Mouse (Mus musculus): Measurements from ENCODE around the gene Nav2. TPM values are rescaled to one million over a fixed set of nuclear protein-coding genes. Genes with fewer than 3 reads are reported as not detected.

Nav2 gene
- polyA plus RNA-seq, 1 experiment from 2014 or later: 26.2 TPM

DNA sequence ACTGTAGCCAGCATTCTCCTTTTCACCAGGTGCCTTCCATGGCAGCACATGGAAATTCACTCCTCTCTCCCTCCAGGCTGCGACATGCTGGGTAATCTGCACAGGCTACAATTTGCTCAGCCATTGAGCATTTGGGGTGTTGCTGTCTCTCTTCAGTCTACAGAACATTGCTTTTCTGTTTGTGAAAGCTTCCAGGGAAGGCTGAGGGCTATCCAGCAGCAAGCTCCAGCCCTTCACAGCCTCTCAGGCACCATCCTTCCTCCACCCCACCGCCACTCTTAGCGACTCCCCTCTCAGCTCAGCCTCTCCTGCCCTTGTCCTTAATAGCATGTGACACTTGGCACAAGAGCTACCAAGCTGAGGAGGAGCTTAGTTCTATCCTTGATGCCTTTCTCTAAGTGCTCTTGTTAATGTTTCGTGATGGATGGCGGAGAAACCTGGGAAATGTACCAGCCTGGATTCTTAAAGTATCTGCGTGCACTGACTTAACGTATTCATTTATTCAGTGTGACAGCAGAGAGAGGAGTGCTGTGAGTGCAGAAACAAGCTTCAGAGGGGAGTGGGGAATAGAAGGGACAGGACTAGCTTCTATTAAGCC is 282.7 kb downstream of the Nav2 start:
- peak overlapping the region; percentile 22 for H3K4me2 ChIP-seq
- H3K27me3 ChIP-seq (replicated peaks): no peaks in the 10 kb centered on the region
- no peaks in the 10 kb centered on the region for H3K36me3 ChIP-seq (replicated peaks)
- H3K27ac ChIP-seq: peak overlapping the region; percentile 84
- peaks cover 28% of the 10 kb centered on the region for H3K4me1 ChIP-seq
- 0 out of 2 replicates have a peak overlapping the region, but pooled peaks have one; percentile 3 for H3K9ac ChIP-seq
- WGBS: 19% methylated on average over 7 of the region's 7 CpGs
- H3K4me3 ChIP-seq: no peak overlapping the region
- no peaks in the 10 kb centered on the region for H3K9me3 ChIP-seq
- ATAC-seq (replicated peaks): peak; percentile 82

- WGBS: 79% methylated on average over 2 of the region's 2 CpGs
- Histone ChIP-seq H3K9me3 (no peaks in the 10 kb centered on the region), H3K9ac (no peak overlapping the region), H3K36me3 (replicated peaks) (no peaks in the 10 kb centered on the region), H3K4me3 (no peak overlapping the region), H3K27ac (peak overlapping the region; percentile 84), H3K27me3 (replicated peaks) (no peaks in the 10 kb centered on the region), H3K4me2 (no peak overlapping the region), H3K4me1 (peaks cover 28% of the 10 kb centered on the region)
- ATAC-seq (replicated peaks): no peak
Measured at GRCm38 (mm10) chr7:49192061-49192695, 283.7 kb downstream of the Nav2 start.

DNA sequence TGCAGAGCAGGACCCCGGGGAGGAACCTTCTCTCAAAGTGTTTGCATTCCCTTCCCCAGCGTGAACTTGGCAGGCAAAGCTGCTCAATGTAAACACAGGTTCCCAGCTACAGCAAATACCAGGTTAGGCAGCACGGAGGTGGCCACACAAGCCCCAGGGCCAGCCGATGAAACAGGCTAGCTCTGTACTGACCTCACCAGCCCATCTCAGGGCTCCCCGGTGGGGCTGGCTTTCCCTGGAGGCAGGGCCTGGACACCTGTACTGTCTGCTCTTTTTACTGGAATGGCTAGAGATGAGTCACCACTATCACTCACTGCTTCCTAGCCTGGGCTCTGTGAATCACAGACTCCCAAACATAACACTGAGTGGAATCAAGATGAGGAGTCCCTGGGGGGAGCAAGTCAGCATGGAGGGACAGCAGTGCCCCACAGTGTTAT is 287.2 kb downstream of the Nav2 start:
- Histone ChIP-seq H3K4me3 (no peak overlapping the region), H3K27ac (no peak overlapping the region), H3K4me1 (peaks cover 19% of the 10 kb centered on the region), H3K9ac (no peak overlapping the region), H3K9me3 (no peaks in the 10 kb centered on the region), H3K4me2 (no peak overlapping the region), H3K36me3 (replicated peaks) (no peaks in the 10 kb centered on the region), H3K27me3 (replicated peaks) (no peaks in the 10 kb centered on the region)
- no peak for ATAC-seq (replicated peaks)
- 66% methylated on average over 5 of the region's 5 CpGs for WGBS

DNA sequence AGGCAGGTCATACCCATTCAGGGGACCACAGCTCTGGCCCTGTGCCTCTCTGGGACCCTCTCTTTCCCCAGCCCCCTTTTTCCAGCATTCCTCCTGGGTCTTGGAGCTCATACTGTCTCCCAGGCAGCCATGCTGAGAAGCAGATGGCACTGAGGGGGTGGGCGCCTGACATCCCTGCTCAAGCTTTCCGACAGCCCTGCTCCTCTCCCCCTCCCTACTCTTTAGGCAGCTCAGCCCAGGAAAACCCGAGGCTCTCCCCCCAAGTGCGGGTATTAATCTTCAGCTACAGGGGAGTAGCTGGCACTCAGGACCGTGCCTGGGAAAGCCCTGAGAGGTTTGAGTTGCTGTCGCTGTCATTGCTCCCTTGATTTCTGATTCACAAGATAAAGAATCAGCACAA is 290.9 kb downstream of the Nav2 start:
- Histone ChIP-seq H3K9ac (no peak overlapping the region), H3K4me2 (no peak overlapping the region), H3K27me3 (replicated peaks) (no peaks in the 10 kb centered on the region), H3K4me1 (peaks cover 13% of the 10 kb centered on the region), H3K4me3 (no peak overlapping the region), H3K36me3 (replicated peaks) (no peaks in the 10 kb centered on the region), H3K27ac (no peak overlapping the region), H3K9me3 (no peaks in the 10 kb centered on the region)
- WGBS: 27% methylated on average over 6 of the region's 6 CpGs
- no peak; the same call in 1 of the 2 replicates for ATAC-seq (replicated peaks)

- Histone ChIP-seq H3K9ac (no peak overlapping the region), H3K9me3 (no peaks in the 10 kb centered on the region), H3K4me2 (no peak overlapping the region), H3K4me3 (no peak overlapping the region), H3K27ac (no peak overlapping the region), H3K36me3 (replicated peaks) (no peaks in the 10 kb centered on the region), H3K4me1 (peaks cover 13% of the 10 kb centered on the region), H3K27me3 (replicated peaks) (no peaks in the 10 kb centered on the region)
- no peak for ATAC-seq (replicated peaks)
- WGBS: 91% methylated on average over 6 of the region's 6 CpGs
Measured at GRCm38 (mm10) chr7:49200270-49200669, 291.8 kb downstream of the Nav2 start.

DNA sequence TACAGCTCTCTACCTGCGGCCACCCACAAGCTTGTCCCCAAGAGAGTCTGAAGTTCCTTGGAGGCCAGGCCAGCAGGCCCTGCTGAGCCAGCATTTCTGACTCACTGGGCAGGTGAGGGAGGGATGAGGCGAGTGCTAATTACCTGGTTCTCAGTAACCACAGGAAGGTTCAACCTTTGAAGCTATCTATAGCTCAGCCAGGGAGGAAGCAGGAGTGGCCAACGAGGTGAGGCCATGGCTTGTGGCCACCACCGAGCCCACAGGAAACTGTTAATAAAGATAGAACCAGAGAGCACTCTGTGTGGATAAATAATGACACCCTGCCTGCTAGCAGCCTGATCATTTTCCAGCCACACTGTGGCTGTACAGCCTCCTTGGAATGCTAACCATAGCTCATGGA is 294.5 kb downstream of the Nav2 start:
- no peak for ATAC-seq (replicated peaks)
- no peaks in the 10 kb centered on the region for H3K36me3 ChIP-seq (replicated peaks)
- H3K4me2 ChIP-seq: no peak overlapping the region
- WGBS: 67% methylated on average over 4 of the region's 4 CpGs
- no peak overlapping the region for H3K27ac ChIP-seq
- no peak overlapping the region for H3K4me3 ChIP-seq
- H3K9me3 ChIP-seq: no peaks in the 10 kb centered on the region
- H3K9ac ChIP-seq: no peak overlapping the region
- peaks cover 13% of the 10 kb centered on the region for H3K4me1 ChIP-seq
- H3K27me3 ChIP-seq (replicated peaks): no peaks in the 10 kb centered on the region

DNA sequence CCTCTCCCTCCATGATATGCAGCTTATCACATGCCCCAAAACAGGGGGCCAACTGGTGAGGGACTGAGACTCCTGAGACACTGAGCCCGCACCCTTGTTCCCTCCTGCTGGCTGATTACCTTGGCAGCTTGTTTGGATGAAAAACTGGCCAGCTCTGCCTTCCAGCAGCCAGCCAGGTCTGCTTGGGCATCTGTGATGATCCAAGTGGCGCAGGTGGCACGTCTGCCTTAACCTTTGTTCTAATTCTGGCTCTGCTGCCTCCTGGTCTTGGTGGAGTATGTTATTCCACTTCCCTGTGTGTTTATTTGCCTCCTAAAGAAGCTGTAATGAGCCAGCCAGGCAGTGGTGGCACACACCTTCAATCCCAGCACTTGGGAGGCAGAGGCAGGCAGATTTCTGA is 296.3 kb downstream of the Nav2 start:
- Histone ChIP-seq H3K4me1 (peaks cover 12% of the 10 kb centered on the region), H3K4me3 (no peak overlapping the region), H3K27ac (no peak overlapping the region), H3K9me3 (no peaks in the 10 kb centered on the region), H3K27me3 (replicated peaks) (no peaks in the 10 kb centered on the region), H3K36me3 (replicated peaks) (no peaks in the 10 kb centered on the region), H3K9ac (no peak overlapping the region), H3K4me2 (no peak overlapping the region)
- WGBS: 87% methylated on average over 3 of the region's 3 CpGs
- ATAC-seq (replicated peaks): no peak

DNA sequence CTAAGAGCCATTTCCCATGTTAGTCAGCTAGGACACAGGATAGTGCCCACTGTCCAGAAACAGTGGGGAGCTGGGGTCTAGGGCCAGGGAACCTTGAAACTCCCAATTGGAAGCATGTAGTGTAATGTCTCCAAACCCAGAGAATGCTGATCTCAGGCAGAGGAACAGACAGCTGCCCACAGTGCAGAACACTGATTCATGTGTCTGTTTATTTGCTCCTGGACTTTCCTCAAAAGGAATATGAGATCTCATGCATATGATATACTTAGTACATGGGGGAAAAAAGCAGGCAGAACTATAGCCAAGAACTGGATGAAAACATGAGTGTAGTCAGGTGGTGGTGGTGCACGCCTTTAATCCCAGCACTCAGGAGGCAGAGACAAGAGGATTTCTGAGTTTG is 297.0 kb downstream of the Nav2 start:
- Histone ChIP-seq H3K9ac (no peak overlapping the region), H3K36me3 (replicated peaks) (no peaks in the 10 kb centered on the region), H3K4me1 (peaks cover 14% of the 10 kb centered on the region), H3K27me3 (replicated peaks) (no peaks in the 10 kb centered on the region), H3K9me3 (no peaks in the 10 kb centered on the region), H3K4me3 (no peak overlapping the region), H3K4me2 (no peak overlapping the region), H3K27ac (no peak overlapping the region)
- ATAC-seq (replicated peaks): no peak
- WGBS: 95% methylated on average over 1 of the region's 1 CpGs

GRCm38 (mm10) chr7:49206775-49207676 is 298.5 kb downstream of the Nav2 start:
- Histone ChIP-seq H3K4me1 (peaks cover 14% of the 10 kb centered on the region), H3K36me3 (replicated peaks) (no peaks in the 10 kb centered on the region), H3K27ac (no peak overlapping the region), H3K4me2 (no peak overlapping the region), H3K9me3 (no peaks in the 10 kb centered on the region), H3K9ac (no peak overlapping the region), H3K4me3 (no peak overlapping the region), H3K27me3 (replicated peaks) (no peaks in the 10 kb centered on the region)
- 81% methylated on average over 5 of the region's 5 CpGs for WGBS
- ATAC-seq (replicated peaks): no peak

DNA sequence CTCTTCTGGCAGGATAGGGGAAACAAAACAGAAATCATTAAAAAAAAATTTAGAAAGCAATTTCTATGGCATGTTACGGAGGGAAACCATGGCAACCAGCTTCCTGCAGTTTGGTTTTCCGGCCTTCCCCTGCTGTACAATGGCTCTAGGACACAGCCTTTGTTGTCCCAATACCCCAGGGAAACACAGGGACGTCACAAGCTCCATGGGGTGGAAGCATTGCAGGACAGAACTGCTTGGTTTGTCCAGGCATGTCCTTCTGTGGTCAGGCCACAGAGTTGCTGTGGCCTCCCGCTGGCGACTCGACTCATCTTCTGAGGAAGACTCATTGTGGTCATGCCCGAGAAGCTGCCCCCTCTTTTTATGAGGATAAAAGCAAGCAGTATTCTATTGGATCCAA is 301.0 kb downstream of the Nav2 start:
- WGBS: 31% methylated on average over 7 of the region's 7 CpGs
- Histone ChIP-seq H3K4me3 (no peak overlapping the region), H3K36me3 (replicated peaks) (no peaks in the 10 kb centered on the region), H3K4me1 (peaks cover 7% of the 10 kb centered on the region), H3K27ac (peak overlapping the region; percentile 45; the same call in 1 of the 2 replicates), H3K9ac (no peak overlapping the region), H3K9me3 (no peaks in the 10 kb centered on the region), H3K4me2 (no peak overlapping the region), H3K27me3 (replicated peaks) (no peaks in the 10 kb centered on the region)
- no peak for ATAC-seq (replicated peaks)

DNA sequence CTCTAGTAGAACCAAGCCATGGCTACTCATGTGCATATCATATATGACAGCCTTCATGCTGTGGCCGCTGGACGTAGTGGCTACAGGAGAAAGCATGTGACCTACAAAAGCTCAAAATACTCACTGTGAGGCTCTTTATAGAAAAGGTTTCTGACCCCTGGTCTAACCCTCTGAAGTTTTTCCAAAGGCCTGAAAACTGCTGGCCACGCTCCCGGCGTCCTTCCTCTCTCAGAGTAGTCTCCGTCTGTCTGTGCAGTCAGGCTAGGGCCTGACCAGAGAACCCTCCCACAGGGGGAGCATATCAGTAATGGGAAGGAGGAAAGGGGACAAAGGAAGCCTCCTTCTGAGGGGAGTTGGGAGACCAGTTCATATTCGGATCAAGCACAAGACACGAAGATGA is 302.2 kb downstream of the Nav2 start:
- Histone ChIP-seq H3K27ac (no peak overlapping the region), H3K4me1 (peaks cover 7% of the 10 kb centered on the region), H3K27me3 (replicated peaks) (no peaks in the 10 kb centered on the region), H3K4me2 (no peak overlapping the region), H3K4me3 (no peak overlapping the region), H3K36me3 (replicated peaks) (no peaks in the 10 kb centered on the region), H3K9ac (no peak overlapping the region), H3K9me3 (no peaks in the 10 kb centered on the region)
- 90% methylated on average over 8 of the region's 8 CpGs for WGBS
- no peak for ATAC-seq (replicated peaks)

GRCm38 (mm10) chr7:49213011-49213410 is 304.5 kb downstream of the Nav2 start:
- H3K27ac ChIP-seq: no peak overlapping the region
- H3K27me3 ChIP-seq (replicated peaks): no peaks in the 10 kb centered on the region
- H3K36me3 ChIP-seq (replicated peaks): no peaks in the 10 kb centered on the region
- H3K4me2 ChIP-seq: no peak overlapping the region
- peaks cover 7% of the 10 kb centered on the region for H3K4me1 ChIP-seq
- WGBS: 78% methylated on average over 4 of the region's 4 CpGs
- ATAC-seq (replicated peaks): no peak
- H3K4me3 ChIP-seq: no peak overlapping the region
- H3K9me3 ChIP-seq: no peaks in the 10 kb centered on the region
- H3K9ac ChIP-seq: no peak overlapping the region
